Mouse (Mus musculus): ENCODE data around the gene Daglb. TPM values are rescaled to one million over a fixed set of nuclear protein-coding genes. Genes with fewer than 3 reads are reported as not detected.
"Not testable (repeated sequence)": the region's sequence is repeated elsewhere in the genome, so short reads cannot be mapped to it uniquely, and the experiment has no call there.

Daglb gene
- polyA plus RNA-seq, 1 experiment from 2014 or later, result 7.9 TPM

GRCm38 (mm10) chr5:143487998-143488397 lies 23.6 kb downstream of the Daglb start:
- H3K4me2 ChIP-seq, result no peak overlapping the region
- no peak overlapping the region for H3K27ac ChIP-seq
- ATAC-seq (replicated peaks; ENCODE audit: insufficient number of reproducible peaks, insufficient read depth, low FRiP score, low read depth), result no peak
- H3K9me3 ChIP-seq (replicated peaks), result no peaks in the 10 kb centered on the region
- H3K9ac ChIP-seq, result no peak overlapping the region
- no peaks in the 10 kb centered on the region for H3K36me3 ChIP-seq
- no peak overlapping the region for H3K4me3 ChIP-seq
- WGBS, result 80% methylated on average over 5 of the region's 5 CpGs
- no peaks in the 10 kb centered on the region for H3K27me3 ChIP-seq
- H3K4me1 ChIP-seq (replicated peaks), result no peaks in the 10 kb centered on the region

- H3K9ac ChIP-seq, result no peak overlapping the region
- no peaks in the 10 kb centered on the region for H3K4me1 ChIP-seq (replicated peaks)
- H3K4me2 ChIP-seq, result no peak overlapping the region
- H3K9me3 ChIP-seq (replicated peaks), result no peaks in the 10 kb centered on the region
- H3K27ac ChIP-seq, result no peak overlapping the region
- WGBS, result 74% methylated on average over 14 of the region's 14 CpGs
- H3K36me3 ChIP-seq, result peaks cover 3% of the 10 kb centered on the region; the same call in 1 of the 2 replicates
- no peak for ATAC-seq (replicated peaks; ENCODE audit: insufficient number of reproducible peaks, insufficient read depth, low FRiP score, low read depth)
- no peak overlapping the region for H3K4me3 ChIP-seq
- no peaks in the 10 kb centered on the region for H3K27me3 ChIP-seq
Measured at GRCm38 (mm10) chr5:143489749-143490342, 25.5 kb downstream of the Daglb start.

- no peaks in the 10 kb centered on the region for H3K27me3 ChIP-seq
- H3K9ac ChIP-seq, result no peak overlapping the region
- H3K9me3 ChIP-seq (replicated peaks), result no peaks in the 10 kb centered on the region
- H3K27ac ChIP-seq, result no peak overlapping the region
- no peaks in the 10 kb centered on the region for H3K4me1 ChIP-seq (replicated peaks)
- H3K36me3 ChIP-seq, result peaks cover 6% of the 10 kb centered on the region
- ATAC-seq (replicated peaks; ENCODE audit: insufficient number of reproducible peaks, insufficient read depth, low FRiP score, low read depth), result no peak
- H3K4me2 ChIP-seq, result no peak overlapping the region
- no peak overlapping the region for H3K4me3 ChIP-seq
- 87% methylated on average over 4 of the region's 4 CpGs for WGBS
Measured at GRCm38 (mm10) chr5:143491736-143492135, 27.4 kb downstream of the Daglb start.

GRCm38 (mm10) chr5:143493163-143493562 lies 28.8 kb downstream of the Daglb start:
- H3K4me3 ChIP-seq, result no peak overlapping the region
- WGBS, result 70% methylated on average over 10 of the region's 10 CpGs
- no peaks in the 10 kb centered on the region for H3K9me3 ChIP-seq (replicated peaks)
- no peaks in the 10 kb centered on the region for H3K4me1 ChIP-seq (replicated peaks)
- no peak overlapping the region for H3K27ac ChIP-seq
- no peaks in the 10 kb centered on the region for H3K27me3 ChIP-seq
- no peak for ATAC-seq (replicated peaks; ENCODE audit: insufficient number of reproducible peaks, insufficient read depth, low FRiP score, low read depth)
- no peak overlapping the region for H3K9ac ChIP-seq
- H3K4me2 ChIP-seq, result no peak overlapping the region
- H3K36me3 ChIP-seq, result peaks cover 6% of the 10 kb centered on the region

GRCm38 (mm10) chr5:143495708-143496107 lies 31.3 kb downstream of the Daglb start:
- WGBS, result 95% methylated on average over 6 of the region's 6 CpGs
- H3K9me3 ChIP-seq (replicated peaks), result no peaks in the 10 kb centered on the region

GRCm38 (mm10) chr5:143497451-143497850 lies 33.1 kb downstream of the Daglb start:
- Histone ChIP-seq H3K27ac (no peak overlapping the region), H3K36me3 (peaks cover 8% of the 10 kb centered on the region), H3K4me1 (replicated peaks) (no peaks in the 10 kb centered on the region), H3K4me3 (no peak overlapping the region), H3K9ac (no peak overlapping the region), H3K9me3 (replicated peaks) (no peaks in the 10 kb centered on the region), H3K27me3 (no peaks in the 10 kb centered on the region), H3K4me2 (no peak overlapping the region)
- ATAC-seq (replicated peaks; ENCODE audit: insufficient number of reproducible peaks, insufficient read depth, low FRiP score, low read depth), result no peak
- 75% methylated on average over 3 of the region's 3 CpGs for WGBS

More at GRCm38 (mm10) chr5:143495708-143496107, 31.3 kb downstream of the Daglb start:
- no peak for ATAC-seq (replicated peaks; ENCODE audit: insufficient number of reproducible peaks, insufficient read depth, low FRiP score, low read depth)
- H3K9ac ChIP-seq, result no peak overlapping the region
- no peak overlapping the region for H3K4me3 ChIP-seq
- no peak overlapping the region for H3K4me2 ChIP-seq
- H3K27ac ChIP-seq, result no peak overlapping the region
- H3K4me1 ChIP-seq (replicated peaks), result no peaks in the 10 kb centered on the region
- H3K36me3 ChIP-seq, result peaks cover 6% of the 10 kb centered on the region
- no peaks in the 10 kb centered on the region for H3K27me3 ChIP-seq

- no peak for ATAC-seq (replicated peaks; ENCODE audit: insufficient number of reproducible peaks, insufficient read depth, low FRiP score, low read depth)
- Histone ChIP-seq H3K27me3 (no peaks in the 10 kb centered on the region), H3K9ac (no peak overlapping the region), H3K4me2 (no peak overlapping the region), H3K9me3 (replicated peaks) (no peaks in the 10 kb centered on the region), H3K4me3 (no peak overlapping the region), H3K27ac (no peak overlapping the region), H3K36me3 (peaks cover 20% of the 10 kb centered on the region), H3K4me1 (replicated peaks) (no peaks in the 10 kb centered on the region)
- WGBS, result 87% methylated on average over 7 of the region's 7 CpGs
Measured at GRCm38 (mm10) chr5:143499197-143499596, 34.8 kb downstream of the Daglb start.

GRCm38 (mm10) chr5:143499686-143500085 lies 35.3 kb downstream of the Daglb start:
- H3K9ac ChIP-seq, result no peak overlapping the region
- WGBS, result 74% methylated on average over 4 of the region's 4 CpGs
- H3K4me3 ChIP-seq, result no peak overlapping the region

GRCm38 (mm10) chr5:143500711-143501110 lies 36.3 kb downstream of the Daglb start:
- H3K9ac ChIP-seq; H3K27ac ChIP-seq; H3K9me3 ChIP-seq (replicated peaks); H3K4me3 ChIP-seq; H3K4me1 ChIP-seq (replicated peaks); H3K4me2 ChIP-seq; ATAC-seq (replicated peaks; ENCODE audit: insufficient number of reproducible peaks, insufficient read depth, low FRiP score, low read depth); H3K27me3 ChIP-seq: not testable (repeated sequence)
- peaks cover 32% of the 10 kb centered on the region for H3K36me3 ChIP-seq
- WGBS, result 89% methylated on average over 14 of the region's 14 CpGs

More at GRCm38 (mm10) chr5:143499686-143500085, 35.3 kb downstream of the Daglb start:
- no peaks in the 10 kb centered on the region for H3K4me1 ChIP-seq (replicated peaks)
- no peak for ATAC-seq (replicated peaks; ENCODE audit: insufficient number of reproducible peaks, insufficient read depth, low FRiP score, low read depth)
- peaks cover 22% of the 10 kb centered on the region for H3K36me3 ChIP-seq
- H3K9me3 ChIP-seq (replicated peaks), result no peaks in the 10 kb centered on the region
- no peaks in the 10 kb centered on the region for H3K27me3 ChIP-seq
- no peak overlapping the region for H3K27ac ChIP-seq
- H3K4me2 ChIP-seq, result no peak overlapping the region

- Histone ChIP-seq H3K27ac (no peak overlapping the region), H3K9me3 (replicated peaks) (no peaks in the 10 kb centered on the region), H3K27me3 (no peaks in the 10 kb centered on the region), H3K4me2 (no peak overlapping the region), H3K9ac (no peak overlapping the region), H3K4me3 (no peak overlapping the region), H3K36me3 (peaks cover 33% of the 10 kb centered on the region), H3K4me1 (replicated peaks) (no peaks in the 10 kb centered on the region)
- ATAC-seq (replicated peaks; ENCODE audit: insufficient number of reproducible peaks, insufficient read depth, low FRiP score, low read depth), result no peak
- WGBS, result 71% methylated on average over 8 of the region's 8 CpGs
Measured at GRCm38 (mm10) chr5:143501140-143501539, 36.8 kb downstream of the Daglb start.

- Histone ChIP-seq H3K9ac (no peak overlapping the region), H3K36me3 (peaks cover 33% of the 10 kb centered on the region), H3K4me1 (replicated peaks) (no peaks in the 10 kb centered on the region), H3K4me2 (no peak overlapping the region), H3K4me3 (no peak overlapping the region), H3K27ac (no peak overlapping the region), H3K9me3 (replicated peaks) (no peaks in the 10 kb centered on the region), H3K27me3 (no peaks in the 10 kb centered on the region)
- 77% methylated on average over 2 of the region's 2 CpGs for WGBS
- no peak; the same call in 1 of the 2 replicates for ATAC-seq (replicated peaks; ENCODE audit: insufficient number of reproducible peaks, insufficient read depth, low FRiP score, low read depth)
Measured at GRCm38 (mm10) chr5:143501649-143502048, 37.3 kb downstream of the Daglb start.

GRCm38 (mm10) chr5:143502899-143503557 lies 38.6 kb downstream of the Daglb start:
- no peaks in the 10 kb centered on the region for H3K9me3 ChIP-seq (replicated peaks)
- no peak for ATAC-seq (replicated peaks; ENCODE audit: insufficient number of reproducible peaks, insufficient read depth, low FRiP score, low read depth)
- no peak overlapping the region for H3K9ac ChIP-seq
- H3K4me3 ChIP-seq, result no peak overlapping the region
- 87% methylated on average over 19 of the region's 19 CpGs for WGBS
- H3K27me3 ChIP-seq, result no peaks in the 10 kb centered on the region
- H3K27ac ChIP-seq, result no peak overlapping the region
- H3K36me3 ChIP-seq, result peaks cover 42% of the 10 kb centered on the region
- H3K4me2 ChIP-seq, result no peak overlapping the region
- peaks cover 12% of the 10 kb centered on the region for H3K4me1 ChIP-seq (replicated peaks)

Data from heart, embryonic 15.5 days (tissue).